Mouse (Mus musculus) MEL (cell line): ENCODE results near the gene Tifa. TPM values are rescaled to one million over a fixed set of nuclear protein-coding genes. Genes with fewer than 3 reads are reported as not detected.

Experiments
- DNase-seq: peaks from one replicate; pipeline ENCODE4 v3.0.0; 2011; ENCODE audit warnings: low read depth, low spot score
- H3K27ac ChIP-seq: 2 replicates; pipeline ENCODE4 v1.5.1; 2012; ENCODE audit warnings: low read depth, mild to moderate bottlenecking, control low read depth, low read length, moderate library complexity; ENCODE audit not compliant: control insufficient read depth
- H3K27me3 ChIP-seq, 2 experiments: fragments of 150-350 bp in 1 of 2; sonication (generic) in 1 of 2; 2 replicates each; pipeline ENCODE4 v1.6.1; 2012; ENCODE audit warnings: low read length in 2 of 2, mild to moderate bottlenecking in 2 of 2, improper control_type of control experiment in 1 of 2, moderate library complexity in 1 of 2; ENCODE audit not compliant: insufficient read depth in 2 of 2, control insufficient read depth in 1 of 2
- H3K36me3 ChIP-seq, 2 experiments: 2 replicates each; pipeline ENCODE4 v1.6.1; 2012 to 2014; ENCODE audit warnings: low read length in 2 of 2, improper control_type of control experiment in 1 of 2, inconsistent platforms in 1 of 2, mild to moderate bottlenecking in 1 of 2; ENCODE audit not compliant: insufficient read depth in 2 of 2, control insufficient read depth in 1 of 2
- H3K4me1 ChIP-seq, 2 experiments: fragments of 150-350 bp in 1 of 2; sonication (generic) in 1 of 2; 2 replicates each; pipeline ENCODE4 v1.6.1; 2012; ENCODE audit warnings: low read length in 2 of 2, improper control_type of control experiment in 1 of 2, mild to moderate bottlenecking in 1 of 2; ENCODE audit not compliant: insufficient read depth in 2 of 2, control insufficient read depth in 1 of 2
- H3K4me3 ChIP-seq, 2 experiments: fragments of 150-350 bp in 1 of 2; sonication (generic) in 1 of 2; 2 replicates each; pipeline ENCODE4 v1.5.1; 2012; ENCODE audit warnings: low read depth in 2 of 2, low read length in 2 of 2, mild to moderate bottlenecking in 2 of 2, moderate library complexity in 2 of 2, control low read depth in 1 of 2, improper control_type of control experiment in 1 of 2; ENCODE audit not compliant: control insufficient read depth in 1 of 2, insufficient read depth in 1 of 2
- H3K79me2 ChIP-seq: 2 replicates; pipeline ENCODE4 v1.6.1; 2012; ENCODE audit warnings: mild to moderate bottlenecking, low read length, moderate library complexity; ENCODE audit not compliant: control insufficient read depth, poor library complexity, insufficient read depth
- H3K9ac ChIP-seq: 2 replicates; pipeline ENCODE4 v1.6.1; 2012; ENCODE audit warnings: low read depth, mild to moderate bottlenecking, control low read depth, low read length, moderate library complexity; ENCODE audit not compliant: control insufficient read depth, poor library complexity, severe bottlenecking
- H3K9me3 ChIP-seq: fragments of 150-350 bp; sonication (generic); replicated peaks from 2 replicates; pipeline ENCODE4 v1.6.1; 2012; ENCODE audit warnings: mild to moderate bottlenecking, low read length, improper control_type of control experiment, moderate library complexity; ENCODE audit not compliant: insufficient read depth
- BHLHE40 ChIP-seq: IDR thresholded peaks from 2 replicates; pipeline ENCODE4 v1.6.1; 2012; ENCODE audit warnings: low read depth, mild to moderate bottlenecking, inconsistent platforms, low read length, improper control_type of control experiment, borderline replicate concordance
- CHD2 ChIP-seq: IDR thresholded peaks from 2 replicates; pipeline ENCODE4 v1.6.1; 2011; ENCODE audit warnings: low read length, improper control_type of control experiment
- CTCF ChIP-seq, 3 experiments: IDR thresholded peaks in 2 of 3; conservative IDR thresholded peaks in 1 of 3; 2 replicates each; pipeline ENCODE4 v1.5.1; 2011 to 2012; ENCODE audit warnings: low read length in 3 of 3, low read depth in 2 of 3, mild to moderate bottlenecking in 2 of 3, improper control_type of control experiment in 1 of 3, inconsistent platforms in 1 of 3, mixed read lengths in 1 of 3, moderate library complexity in 1 of 3; ENCODE audit not compliant: control insufficient read depth in 1 of 3, insufficient read depth in 1 of 3, poor library complexity in 1 of 3, severe bottlenecking in 1 of 3
- ELF1 ChIP-seq: IDR thresholded peaks from 2 replicates; pipeline ENCODE4 v1.6.1; 2014; ENCODE audit warnings: low read depth, mild to moderate bottlenecking, inconsistent platforms, low read length, improper control_type of control experiment, moderate library complexity
- EP300 ChIP-seq, 2 experiments: IDR thresholded peaks; 2 replicates each; pipeline ENCODE4 v1.6.1; 2011; ENCODE audit warnings: improper control_type of control experiment in 2 of 2, low read length in 2 of 2, low read depth in 1 of 2, mild to moderate bottlenecking in 1 of 2
- GABPA ChIP-seq: IDR thresholded peaks from 2 replicates; pipeline ENCODE4 v1.6.1; 2012; ENCODE audit warnings: low read depth, mild to moderate bottlenecking, inconsistent platforms, low read length, improper control_type of control experiment, moderate library complexity
- GATA1 ChIP-seq: IDR thresholded peaks from 2 replicates; pipeline ENCODE4 v1.6.1; 2011; ENCODE audit warnings: low read depth, low read length, improper control_type of control experiment
- JUND ChIP-seq: IDR thresholded peaks from 2 replicates; pipeline ENCODE4 v1.6.1; 2011; ENCODE audit warnings: low read depth, mild to moderate bottlenecking, improper control_type of control experiment, low read length
- KAT2A ChIP-seq: conservative IDR thresholded peaks from 2 replicates; pipeline ENCODE4 v1.6.1; 2012; ENCODE audit warnings: low read depth, low read length, improper control_type of control experiment, inconsistent platforms
- MAZ ChIP-seq: IDR thresholded peaks from 2 replicates; pipeline ENCODE4 v1.6.1; 2012; ENCODE audit warnings: low read depth, mild to moderate bottlenecking, inconsistent platforms, low read length, improper control_type of control experiment
- MEF2A ChIP-seq: IDR thresholded peaks from 2 replicates; pipeline ENCODE4 v1.6.1; 2014; ENCODE audit warnings: low read depth, mild to moderate bottlenecking, inconsistent platforms, low read length, improper control_type of control experiment; ENCODE audit not compliant: poor library complexity, insufficient replicate concordance, severe bottlenecking; ENCODE audit errors: extremely low read depth
- MXI1 ChIP-seq: IDR thresholded peaks from 2 replicates; pipeline ENCODE4 v1.6.1; 2011; ENCODE audit warnings: mild to moderate bottlenecking, low read depth, low read length, improper control_type of control experiment
- MYB ChIP-seq: IDR thresholded peaks from 2 replicates; pipeline ENCODE4 v1.6.1; 2011; ENCODE audit warnings: mild to moderate bottlenecking, low read depth, low read length, improper control_type of control experiment
- POLR2AphosphoS2 ChIP-seq: IDR thresholded peaks from 2 replicates; pipeline ENCODE4 v1.6.1; 2011; ENCODE audit warnings: low read length, improper control_type of control experiment
- POLR2AphosphoS5 ChIP-seq: IDR thresholded peaks from 2 replicates; pipeline ENCODE4 v1.6.1; 2012; ENCODE audit warnings: low read depth, borderline replicate concordance, mild to moderate bottlenecking, inconsistent platforms, low read length, moderate library complexity, mixed read lengths
- RAD21 ChIP-seq: IDR thresholded peaks from 2 replicates; pipeline ENCODE4 v1.6.1; 2011; ENCODE audit warnings: mild to moderate bottlenecking, low read depth, low read length, improper control_type of control experiment
- SIN3A ChIP-seq: IDR thresholded peaks from 2 replicates; pipeline ENCODE4 v1.6.1; 2012; ENCODE audit warnings: low read length, improper control_type of control experiment, inconsistent platforms
- SMC3 ChIP-seq: IDR thresholded peaks from 2 replicates; pipeline ENCODE4 v1.6.1; 2011; ENCODE audit warnings: low read depth, low read length, improper control_type of control experiment
- TBP ChIP-seq: IDR thresholded peaks from 2 replicates; pipeline ENCODE4 v1.8.0; 2011; ENCODE audit warnings: low read depth, low read length, improper control_type of control experiment
- TCF12 ChIP-seq: IDR thresholded peaks from 2 replicates; pipeline ENCODE4 v1.6.1; 2014; ENCODE audit warnings: low read depth, mild to moderate bottlenecking, inconsistent platforms, low read length, improper control_type of control experiment, moderate library complexity
- UBTF ChIP-seq: IDR thresholded peaks from 2 replicates; pipeline ENCODE4 v1.6.1; 2012; ENCODE audit warnings: low read depth, mild to moderate bottlenecking, inconsistent platforms, low read length, improper control_type of control experiment, moderate library complexity, borderline replicate concordance; ENCODE audit not compliant: insufficient read depth
- USF1 ChIP-seq: IDR thresholded peaks from 2 replicates; pipeline ENCODE4 v1.6.1; 2014; ENCODE audit warnings: low read depth, mild to moderate bottlenecking, inconsistent platforms, low read length, improper control_type of control experiment, moderate library complexity
- USF2 ChIP-seq, 2 experiments: IDR thresholded peaks; 2 replicates each; pipeline ENCODE4 v1.6.1; 2011 to 2012; ENCODE audit warnings: improper control_type of control experiment in 2 of 2, low read length in 2 of 2, borderline replicate concordance in 1 of 2, inconsistent platforms in 1 of 2, low read depth in 1 of 2, mild to moderate bottlenecking in 1 of 2; ENCODE audit not compliant: insufficient read depth in 1 of 2
- ZKSCAN1 ChIP-seq: IDR thresholded peaks from 2 replicates; pipeline ENCODE4 v1.6.1; 2012; ENCODE audit warnings: low read depth, mild to moderate bottlenecking, inconsistent platforms, low read length, improper control_type of control experiment, moderate library complexity
- ZMIZ1 ChIP-seq: IDR thresholded peaks from 2 replicates; pipeline ENCODE4 v1.6.1; 2012; ENCODE audit warnings: low read depth, mild to moderate bottlenecking, inconsistent platforms, low read length, improper control_type of control experiment, moderate library complexity
- ZNF384 ChIP-seq: IDR thresholded peaks from 2 replicates; pipeline ENCODE4 v1.6.1; 2012; ENCODE audit warnings: low read depth, mild to moderate bottlenecking, inconsistent platforms, low read length, improper control_type of control experiment
- polyA plus RNA-seq, 2 experiments: library from polyadenylated mRNA; stranded (reverse) in 1 of 2; unstranded in 1 of 2; fragments of >175 nt in 1 of 2; fragments of >200 nt in 1 of 2; gene quantifications; 2 replicates each; pipeline versions ENCODE4 v1.2.1 to v1.2.4; 2012; ENCODE audit warnings: low replicate concordance in 2 of 2, low read depth in 1 of 2; ENCODE audit not compliant: insufficient read length in 2 of 2, insufficient read depth in 1 of 2, missing spikeins in 1 of 2
- total RNA-seq: library from RNA; depleted of rRNA; stranded (reverse); fragments of 300-350 nt; gene quantifications from 2 replicates; pipeline ENCODE4 v1.2.3, GENCODE M21; 2012

Tifa gene
- total and polyA plus RNA-seq, 3 experiments, result 1.7 to 3.0 TPM; not detected in 1

- Histone ChIP-seq H3K9me3 (no peaks in the 10 kb centered on the region), H3K9ac (no peak overlapping the region)
- DNase-seq, result no peak
- TF ChIP-seq POLR2AphosphoS2 (no peak), USF2 (IDR thresholded peaks at IDR 0.05; ENCODE audit: borderline replicate concordance in 1 of 2, insufficient read depth in 1 of 2, low read depth in 1 of 2, low read length in 2 of 2) (no peak), MXI1 (no peak), ELF1 (no peak), RAD21 (no peak), GATA1 (no peak), POLR2AphosphoS5 (no peak), SIN3A (no peak), ZKSCAN1 (no peak), MEF2A (no peak), UBTF (no peak), EP300 (IDR thresholded peaks at IDR 0.05; ENCODE audit: low read depth in 1 of 2, low read length in 2 of 2) (no peak), USF1 (no peak), MAZ (no peak), MYB (no peak), SMC3 (no peak)
- TF ChIP-seq, all 39 proteins: peak for 0
- no peaks in the 10 kb centered on the region for H3K27me3 ChIP-seq
- H3K79me2 ChIP-seq, result no peaks in the 10 kb centered on the region
- H3K27ac ChIP-seq, result no peak overlapping the region
- no peak overlapping the region for H3K4me3 ChIP-seq
- H3K36me3 ChIP-seq, result no peaks in the 10 kb centered on the region
- no peaks in the 10 kb centered on the region for H3K4me1 ChIP-seq
Measured at GRCm38 (mm10) chr3:127748644-127749043, 41.0 kb upstream of the Tifa start.

GRCm38 (mm10) chr3:127749266-127749665 lies 40.3 kb upstream of the Tifa start:
- no peaks in the 10 kb centered on the region for H3K27me3 ChIP-seq
- TF ChIP-seq UBTF (no peak), EP300 (IDR thresholded peaks at IDR 0.05; ENCODE audit: low read depth in 1 of 2, low read length in 2 of 2) (no peak), TBP (no peak), CHD2 (no peak), SMC3 (no peak), POLR2AphosphoS5 (no peak), SIN3A (no peak), CTCF (IDR thresholded peaks at IDR 0.05 in 2 of 3, conservative IDR thresholded peaks at IDR 0.05 in 1 of 3; ENCODE audit: control insufficient read depth in 1 of 3, insufficient read depth in 1 of 3, low read depth in 2 of 3, low read length in 3 of 3, poor library complexity in 1 of 3, severe bottlenecking in 1 of 3) (no peak), RAD21 (no peak), JUND (no peak), ZNF384 (no peak), KAT2A (no peak), BHLHE40 (no peak), TCF12 (no peak), ZKSCAN1 (no peak), ZMIZ1 (no peak), USF1 (no peak), GABPA (no peak), MAZ (no peak)
- TF ChIP-seq, all 39 proteins: peak for 0
- no peak overlapping the region for H3K9ac ChIP-seq
- no peak for DNase-seq
- H3K4me3 ChIP-seq, result no peak overlapping the region
- no peaks in the 10 kb centered on the region for H3K4me1 ChIP-seq
- H3K36me3 ChIP-seq, result no peaks in the 10 kb centered on the region
- H3K79me2 ChIP-seq, result no peaks in the 10 kb centered on the region
- H3K27ac ChIP-seq, result no peak overlapping the region
- H3K9me3 ChIP-seq, result no peaks in the 10 kb centered on the region
